Mouse (Mus musculus) kidney, adult 2 months (tissue): ENCODE measurements around the gene Ankrd33b.

Experiments used
- CTCF ChIP-seq: fragments of 200-500 bp; conservative IDR thresholded peaks from 2 replicates; pipeline ENCODE4 v1.5.1; 2011; ENCODE audit warnings: low read depth, mild to moderate bottlenecking, control low read depth, low read length, moderate library complexity, mixed read lengths; ENCODE audit not compliant: insufficient read depth, insufficient read length
- POLR2A ChIP-seq: fragments of 200-500 bp; IDR thresholded peaks from one replicate; pipeline ENCODE4 v1.6.1; 2011; ENCODE audit warnings: low read depth, low read length, control low read depth

DNA sequence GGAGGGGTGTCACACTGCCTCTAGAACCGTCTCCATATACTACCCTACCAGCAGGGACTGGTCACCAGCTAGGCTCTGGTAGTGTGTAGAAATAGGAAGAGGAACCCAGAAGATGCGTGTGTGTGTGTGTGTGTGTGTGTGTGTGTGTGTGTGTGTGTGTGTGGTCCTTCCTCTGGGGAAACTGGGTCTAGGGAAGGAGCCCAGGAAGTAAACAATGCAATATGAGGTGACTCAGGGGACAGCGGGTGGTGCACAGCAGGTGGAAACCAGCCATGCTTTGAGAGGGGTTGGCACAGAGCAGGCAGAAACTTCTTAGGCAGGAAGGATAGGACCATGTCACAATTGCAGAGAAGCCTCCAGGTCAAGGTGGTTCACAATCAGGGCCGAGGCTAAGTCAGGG is 30.8 kb downstream of the Ankrd33b start:
- TF ChIP-seq CTCF = no peak
- TF ChIP-seq POLR2A = no peak
